Mouse (Mus musculus) neural tube, postnatal 0 days (tissue): Measurements from ENCODE around the gene Tmem9b. TPM values are rescaled to one million over a fixed set of nuclear protein-coding genes. Genes with fewer than 3 reads are reported as not detected.

ENCODE experiments used
- polyA plus RNA-seq: library from polyadenylated mRNA; unstranded; fragments of >200 nt; fragmentation: Nextera tagmentation; extraction: Ambion mirVana; gene quantifications from 2 replicates; pipeline ENCODE4 v1.2.1, GENCODE M21; 2015

Gene Tmem9b
- 163 and 173 TPM in 2 replicates for polyA plus RNA-seq

GRCm38 (mm10) chr7:109752008-109752925 lies at the start of gene Tmem9b:
Gene Tmem9b, minus strand, starts transcription at chr7:109752875.

GRCm38 (mm10) chr7:109781470-109782203 lies 29.0 kb upstream of the Tmem9b start, which contains the start of gene Nrip3:
Gene Nrip3, minus strand, starts transcription at chr7:109782025.

GRCm38 (mm10) chr7:109731626-109732025 lies 21.0 kb downstream of the Tmem9b start, which contains the start of gene Ascl3:
Gene Ascl3, minus strand, starts transcription at chr7:109731726.

GRCm38 (mm10) chr7:109723697-109724096 lies 29.0 kb downstream of the Tmem9b start, which contains the start of gene BC051019:
Gene BC051019, minus strand, starts transcription at chr7:109723850.

GRCm38 (mm10) chr7:109703190-109704015 lies 49.3 kb downstream of the Tmem9b start, which contains the start of the genes St5 and Akip1:
Gene St5, minus strand, starts transcription at chr7:109703605.
Gene Akip1, plus strand, starts transcription at chr7:109703690.

Other genes starting within 250 kb of the Tmem9b start
- gene Trim66, start 244.7 kb downstream of the Tmem9b start, polyA plus RNA-seq = 0.71 and 0.96 TPM in 2 replicates
- gene Rpl27a, start 233.7 kb downstream of the Tmem9b start, polyA plus RNA-seq = 93.4 and 105 TPM in 2 replicates
- gene St5, start 49.3 kb downstream of the Tmem9b start, polyA plus RNA-seq = 15.7 and 21.4 TPM in 2 replicates
- gene Akip1, start 49.2 kb downstream of the Tmem9b start, polyA plus RNA-seq = 17.6 and 20.5 TPM in 2 replicates
- 0.25 TPM in 1 of 2 replicates, not detected in the other for gene BC051019, start 29.0 kb downstream of the Tmem9b start, polyA plus RNA-seq
- 0.47 TPM in 1 of 2 replicates, not detected in the other for gene Ascl3, start 21.1 kb downstream of the Tmem9b start, polyA plus RNA-seq
- gene Nrip3, start 29.1 kb upstream of the Tmem9b start, polyA plus RNA-seq = 24.8 and 24.9 TPM in 2 replicates
- gene Scube2, start 112.8 kb upstream of the Tmem9b start, polyA plus RNA-seq = 1.7 and 2.2 TPM in 2 replicates
- gene Dennd5a, start 207.6 kb upstream of the Tmem9b start, polyA plus RNA-seq = 40.5 and 41.7 TPM in 2 replicates
- 60.9 and 71.7 TPM in 2 replicates for gene Tmem41b, start 234.1 kb upstream of the Tmem9b start, polyA plus RNA-seq